Mouse (Mus musculus): ENCODE measurements around the gene Slc38a9. TPM values are rescaled to one million over a fixed set of nuclear protein-coding genes. Genes with fewer than 3 reads are reported as not detected.

The Slc38a9 gene
- polyA plus RNA-seq, 1 experiment: 73.3 TPM

- peaks cover 5% of the 10 kb centered on the region for H3K4me1 ChIP-seq (replicated peaks; ENCODE audit: control insufficient read depth, insufficient read depth, low read length)
- no peaks in the 10 kb centered on the region for H3K27me3 ChIP-seq (ENCODE audit: control insufficient read depth, insufficient read depth, low read length)
- 8% methylated on average over 1 of the region's 1 CpGs for WGBS
- H3K36me3 ChIP-seq (ENCODE audit: control insufficient read depth, insufficient read depth, low read length): no peaks in the 10 kb centered on the region
- no peak overlapping the region for H3K27ac ChIP-seq (ENCODE audit: control insufficient read depth, insufficient read depth, low read length)
- DNase-seq: no peak
- H3K4me3 ChIP-seq (ENCODE audit: control insufficient read depth, insufficient read depth, low read length): no peak overlapping the region
- TF ChIP-seq POLR2A (IDR thresholded peaks at IDR 0.05; ENCODE audit: control insufficient read depth, extremely low read depth, insufficient read depth, low read length, poor library complexity) (no peak), CTCF (IDR thresholded peaks at IDR 0.05; ENCODE audit: borderline replicate concordance, control insufficient read depth, extremely low read depth, insufficient read depth, low read length, poor library complexity) (no peak)
Observed at GRCm38 (mm10) chr13:112760538-112760881, 100.0 kb downstream of the Slc38a9 start.

GRCm38 (mm10) chr13:112761787-112762186, 101.2 kb downstream of the Slc38a9 start:
- Histone ChIP-seq H3K4me1 (replicated peaks; ENCODE audit: control insufficient read depth, insufficient read depth, low read length) (peaks cover 5% of the 10 kb centered on the region), H3K4me3 (ENCODE audit: control insufficient read depth, insufficient read depth, low read length) (no peak overlapping the region), H3K36me3 (ENCODE audit: control insufficient read depth, insufficient read depth, low read length) (no peaks in the 10 kb centered on the region), H3K27ac (ENCODE audit: control insufficient read depth, insufficient read depth, low read length) (no peak overlapping the region), H3K27me3 (ENCODE audit: control insufficient read depth, insufficient read depth, low read length) (no peaks in the 10 kb centered on the region)
- DNase-seq: no peak
- 41% methylated on average over 1 of the region's 1 CpGs for WGBS
- TF ChIP-seq POLR2A (IDR thresholded peaks at IDR 0.05; ENCODE audit: control insufficient read depth, extremely low read depth, insufficient read depth, low read length, poor library complexity): no peak

- Histone ChIP-seq H3K27me3 (ENCODE audit: control insufficient read depth, insufficient read depth, low read length) (no peaks in the 10 kb centered on the region), H3K4me3 (ENCODE audit: control insufficient read depth, insufficient read depth, low read length) (no peak overlapping the region), H3K4me1 (replicated peaks; ENCODE audit: control insufficient read depth, insufficient read depth, low read length) (peaks cover 5% of the 10 kb centered on the region), H3K36me3 (ENCODE audit: control insufficient read depth, insufficient read depth, low read length) (no peaks in the 10 kb centered on the region), H3K27ac (ENCODE audit: control insufficient read depth, insufficient read depth, low read length) (no peak overlapping the region)
- no peak for TF ChIP-seq POLR2A (IDR thresholded peaks at IDR 0.05; ENCODE audit: control insufficient read depth, extremely low read depth, insufficient read depth, low read length, poor library complexity)
- TF ChIP-seq CTCF (IDR thresholded peaks at IDR 0.05; ENCODE audit: borderline replicate concordance, control insufficient read depth, extremely low read depth, insufficient read depth, low read length, poor library complexity): no peak
- 92% methylated on average over 4 of the region's 4 CpGs for WGBS
- DNase-seq: no peak
Observed at GRCm38 (mm10) chr13:112762548-112762947, 102.0 kb downstream of the Slc38a9 start.

GRCm38 (mm10) chr13:112763531-112764091, 103.1 kb downstream of the Slc38a9 start:
- Histone ChIP-seq H3K4me3 (ENCODE audit: control insufficient read depth, insufficient read depth, low read length) (no peak overlapping the region), H3K27me3 (ENCODE audit: control insufficient read depth, insufficient read depth, low read length) (no peaks in the 10 kb centered on the region), H3K27ac (ENCODE audit: control insufficient read depth, insufficient read depth, low read length) (no peak overlapping the region), H3K4me1 (replicated peaks; ENCODE audit: control insufficient read depth, insufficient read depth, low read length) (peaks cover 5% of the 10 kb centered on the region), H3K36me3 (ENCODE audit: control insufficient read depth, insufficient read depth, low read length) (no peaks in the 10 kb centered on the region)
- no peak for DNase-seq
- WGBS: 93% methylated on average over 10 of the region's 10 CpGs
- no peak for TF ChIP-seq CTCF (IDR thresholded peaks at IDR 0.05; ENCODE audit: borderline replicate concordance, control insufficient read depth, extremely low read depth, insufficient read depth, low read length, poor library complexity)
- TF ChIP-seq POLR2A (IDR thresholded peaks at IDR 0.05; ENCODE audit: control insufficient read depth, extremely low read depth, insufficient read depth, low read length, poor library complexity): no peak

GRCm38 (mm10) chr13:112764556-112764955, 104.0 kb downstream of the Slc38a9 start:
- Histone ChIP-seq H3K27ac (ENCODE audit: control insufficient read depth, insufficient read depth, low read length) (no peak overlapping the region), H3K27me3 (ENCODE audit: control insufficient read depth, insufficient read depth, low read length) (no peaks in the 10 kb centered on the region), H3K36me3 (ENCODE audit: control insufficient read depth, insufficient read depth, low read length) (no peaks in the 10 kb centered on the region), H3K4me3 (ENCODE audit: control insufficient read depth, insufficient read depth, low read length) (no peak overlapping the region), H3K4me1 (replicated peaks; ENCODE audit: control insufficient read depth, insufficient read depth, low read length) (peaks cover 5% of the 10 kb centered on the region)
- no peak for DNase-seq
- no peak for TF ChIP-seq CTCF (IDR thresholded peaks at IDR 0.05; ENCODE audit: borderline replicate concordance, control insufficient read depth, extremely low read depth, insufficient read depth, low read length, poor library complexity)
- no peak for TF ChIP-seq POLR2A (IDR thresholded peaks at IDR 0.05; ENCODE audit: control insufficient read depth, extremely low read depth, insufficient read depth, low read length, poor library complexity)
- WGBS: 97% methylated on average over 5 of the region's 5 CpGs

GRCm38 (mm10) chr13:112765654-112766053, 105.1 kb downstream of the Slc38a9 start:
- WGBS: 96% methylated on average over 3 of the region's 3 CpGs

More at GRCm38 (mm10) chr13:112765654-112766053, 105.1 kb downstream of the Slc38a9 start:
- TF ChIP-seq POLR2A (IDR thresholded peaks at IDR 0.05; ENCODE audit: control insufficient read depth, extremely low read depth, insufficient read depth, low read length, poor library complexity) (no peak), CTCF (IDR thresholded peaks at IDR 0.05; ENCODE audit: borderline replicate concordance, control insufficient read depth, extremely low read depth, insufficient read depth, low read length, poor library complexity) (no peak)
- Histone ChIP-seq H3K4me1 (replicated peaks; ENCODE audit: control insufficient read depth, insufficient read depth, low read length) (peaks cover 3% of the 10 kb centered on the region), H3K27me3 (ENCODE audit: control insufficient read depth, insufficient read depth, low read length) (no peaks in the 10 kb centered on the region), H3K4me3 (ENCODE audit: control insufficient read depth, insufficient read depth, low read length) (no peak overlapping the region), H3K36me3 (ENCODE audit: control insufficient read depth, insufficient read depth, low read length) (no peaks in the 10 kb centered on the region), H3K27ac (ENCODE audit: control insufficient read depth, insufficient read depth, low read length) (no peak overlapping the region)
- DNase-seq: no peak
